Mouse (Mus musculus) urinary bladder, postnatal 14 days (tissue): ENCODE results near the gene Ctdspl.

Experiments used
- DNase-seq: peaks from one replicate; pipeline ENCODE4 v3.0.0; 2021; ENCODE audit warnings: low spot score

Gene Ctdspl

DNA sequence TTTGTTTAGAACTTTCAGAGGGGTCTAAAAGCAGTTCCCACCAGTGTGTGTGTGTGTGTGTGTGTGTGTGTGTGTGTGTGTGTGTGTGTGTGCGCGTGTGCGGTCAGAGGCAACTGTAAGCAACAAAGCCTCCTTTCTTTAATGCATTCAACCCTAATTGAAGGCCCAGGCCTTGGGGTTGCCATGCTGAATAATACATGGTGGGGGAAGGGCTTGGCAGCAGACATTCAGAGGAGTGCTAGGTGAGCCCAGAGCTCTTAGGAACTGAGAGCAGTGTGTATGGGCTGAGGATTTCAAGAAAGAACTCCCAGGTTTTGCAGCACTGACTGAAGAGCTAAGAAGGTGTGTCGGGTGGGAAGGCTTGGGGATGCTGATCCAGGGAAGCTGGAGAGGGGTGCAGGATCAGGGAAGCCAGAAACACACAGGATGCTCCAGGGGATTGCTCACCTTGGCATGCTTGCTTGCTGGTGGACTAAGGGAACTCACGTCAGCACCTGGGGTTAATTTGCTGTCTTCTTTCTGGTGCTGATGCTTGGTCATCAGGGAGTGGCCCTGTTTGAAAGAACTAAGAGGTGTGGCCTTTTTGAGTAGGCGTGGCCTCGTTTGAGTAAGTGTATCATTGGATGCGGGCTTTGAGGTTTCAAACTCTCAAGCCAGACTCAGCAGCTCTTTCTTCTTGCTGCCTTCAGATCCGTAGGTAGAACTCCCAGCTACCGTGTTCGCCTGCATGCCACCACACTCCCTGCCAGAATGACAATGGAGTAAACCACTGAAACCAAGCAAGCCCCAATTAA, 62.7 kb downstream of the Ctdspl start:
- DNase-seq = no peak

DNA sequence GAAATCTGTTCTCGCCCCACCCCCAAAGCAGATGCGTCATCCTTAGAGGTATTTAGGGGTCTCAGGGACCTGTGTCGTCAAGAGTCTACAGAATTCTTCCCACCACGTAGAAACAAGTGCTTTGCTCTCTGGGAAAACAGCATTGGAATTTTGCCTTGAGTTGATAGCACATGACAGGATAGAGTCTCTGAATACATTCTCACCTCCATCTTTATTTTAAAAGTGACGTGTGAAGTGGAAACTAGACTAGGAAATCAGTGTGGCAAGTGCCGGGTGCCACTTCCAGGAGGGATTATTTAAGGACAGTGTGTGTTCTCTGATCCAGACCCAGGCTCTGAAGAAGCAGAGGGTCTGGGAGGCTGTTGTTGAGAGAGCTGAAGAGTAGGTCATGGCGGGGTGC, 64.2 kb downstream of the Ctdspl start:
- DNase-seq = no peak

DNA sequence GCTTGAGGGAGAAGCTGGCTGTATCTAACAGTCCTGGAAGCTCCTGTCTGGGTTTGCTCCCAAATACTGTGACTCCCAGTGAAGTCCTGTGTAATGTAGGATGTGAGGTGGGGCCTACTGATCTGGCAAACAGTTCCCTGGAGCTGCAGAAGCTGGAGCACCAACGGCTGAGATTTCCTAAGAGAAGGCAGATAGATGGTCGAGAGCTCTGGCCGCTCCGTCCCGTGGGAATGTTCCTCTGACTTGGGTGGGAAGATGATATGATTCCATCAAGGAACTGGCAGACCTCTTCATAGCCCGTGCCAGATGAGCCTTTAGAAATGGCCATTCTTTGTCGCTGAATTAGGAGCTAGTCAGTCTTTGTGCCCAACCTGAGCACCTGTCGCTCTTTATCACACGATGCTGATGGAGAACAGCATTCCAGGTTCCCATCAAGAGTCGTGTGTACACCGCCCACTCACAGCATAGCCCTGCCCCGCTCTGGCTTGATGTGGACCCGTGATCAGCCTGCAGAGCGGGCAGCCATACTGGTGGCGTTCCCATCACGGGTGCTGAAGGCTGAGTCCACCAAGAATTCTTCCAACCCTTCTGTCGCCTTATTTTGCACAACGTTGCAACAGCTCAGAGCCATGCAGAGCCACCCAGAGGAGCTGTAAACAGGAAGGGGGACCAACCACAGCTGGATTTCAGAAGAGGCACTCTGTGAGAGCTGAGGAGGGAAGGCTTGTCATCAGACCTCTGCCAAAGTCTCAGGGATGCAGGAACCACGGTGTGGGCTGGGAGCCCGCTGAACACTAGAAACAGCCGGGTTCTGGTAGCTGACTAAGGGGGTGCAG, 65.7 kb downstream of the Ctdspl start:
- DNase-seq = no peak

DNA sequence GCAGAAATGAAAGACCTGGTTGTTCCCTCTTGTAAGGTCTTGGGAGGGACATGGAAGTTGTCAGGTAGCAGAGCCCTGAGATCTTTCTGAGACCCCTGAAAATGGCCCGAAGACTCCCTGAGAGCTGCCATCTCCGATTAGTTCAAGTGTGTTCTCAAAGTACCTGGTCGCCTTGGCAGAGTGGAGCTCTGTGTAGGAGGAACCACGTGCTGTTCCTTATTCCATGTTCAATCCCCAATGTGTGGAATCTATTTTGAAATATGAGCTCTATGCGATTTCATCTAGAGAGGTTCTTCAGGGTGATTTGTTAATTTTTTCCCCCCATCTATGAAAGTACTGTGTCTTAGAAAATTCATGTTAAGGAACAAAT, 66.3 kb downstream of the Ctdspl start:
- DNase-seq = no peak

DNA sequence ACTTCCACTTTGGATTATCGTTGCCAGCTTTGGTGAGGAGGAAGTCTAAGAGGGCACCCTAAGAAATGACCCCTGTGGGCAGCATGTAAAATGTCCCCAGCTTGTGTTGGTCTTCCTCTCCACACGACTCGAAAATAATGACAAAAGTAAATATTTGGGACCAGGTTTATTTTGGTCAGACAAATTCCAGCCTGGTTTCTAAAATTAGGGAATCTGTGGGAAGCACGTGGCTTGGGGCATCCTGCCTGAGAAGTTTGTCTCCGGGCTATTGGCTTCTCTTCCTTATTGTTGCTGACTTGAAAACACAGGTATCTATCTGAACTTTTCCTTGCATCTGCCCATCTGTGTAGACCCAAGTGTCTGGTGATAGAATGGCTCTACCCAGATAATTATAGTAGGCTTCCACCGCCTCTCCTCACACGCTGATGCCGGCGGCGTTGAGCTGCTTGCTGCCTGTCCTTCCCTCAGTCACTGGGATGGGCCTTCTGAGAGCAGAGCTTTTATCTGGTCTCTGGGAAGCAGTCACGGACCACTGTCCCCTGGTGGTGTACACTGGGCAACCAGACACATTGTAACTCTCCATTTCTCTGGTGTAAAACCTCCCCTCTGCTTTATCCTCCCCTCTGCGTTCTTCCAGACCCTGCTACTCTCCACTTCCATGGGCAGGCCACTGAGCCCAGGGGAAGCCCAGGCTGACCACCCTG, 68.4 kb downstream of the Ctdspl start:
- no peak for DNase-seq

DNA sequence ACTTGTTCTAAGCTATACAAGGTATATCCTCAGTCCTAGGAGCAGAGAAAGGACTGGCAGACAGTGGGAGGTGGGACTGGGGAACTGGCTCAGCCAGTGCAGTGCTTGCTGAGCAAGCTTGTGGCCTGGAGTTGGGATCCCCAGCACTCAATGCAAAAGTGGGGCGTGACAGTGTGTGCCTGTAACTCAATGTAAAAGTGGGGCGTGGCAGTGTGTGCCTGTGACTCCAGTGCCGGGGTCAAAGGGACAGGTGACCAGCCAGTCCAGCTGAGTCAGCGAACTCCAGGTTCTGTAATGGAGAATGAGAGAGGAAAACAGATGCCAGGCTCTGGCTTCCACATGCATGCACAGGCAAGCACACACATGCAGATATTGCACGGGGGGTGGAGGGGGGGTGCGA, 69.3 kb downstream of the Ctdspl start:
- DNase-seq = peak; percentile 65

DNA sequence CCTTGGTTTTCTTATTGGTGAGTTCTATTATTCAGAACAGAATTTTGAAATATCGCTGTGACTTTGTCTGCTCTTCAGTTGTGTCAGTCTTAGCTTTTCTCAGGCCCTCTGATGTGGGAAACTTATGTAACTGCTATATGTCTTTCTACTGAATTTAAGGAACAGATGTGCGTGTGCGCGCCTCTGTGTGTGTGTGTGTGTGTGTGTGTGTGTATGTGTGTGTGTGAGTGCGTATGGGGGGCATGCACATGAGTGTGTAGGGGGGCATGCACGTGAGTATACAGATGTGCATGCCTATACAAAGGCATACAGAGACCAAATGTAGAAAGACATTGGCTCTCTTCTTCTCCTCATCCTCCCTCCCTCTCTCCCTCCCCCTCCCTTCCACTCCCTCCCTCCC, 71.0 kb downstream of the Ctdspl start:
- no peak for DNase-seq

DNA sequence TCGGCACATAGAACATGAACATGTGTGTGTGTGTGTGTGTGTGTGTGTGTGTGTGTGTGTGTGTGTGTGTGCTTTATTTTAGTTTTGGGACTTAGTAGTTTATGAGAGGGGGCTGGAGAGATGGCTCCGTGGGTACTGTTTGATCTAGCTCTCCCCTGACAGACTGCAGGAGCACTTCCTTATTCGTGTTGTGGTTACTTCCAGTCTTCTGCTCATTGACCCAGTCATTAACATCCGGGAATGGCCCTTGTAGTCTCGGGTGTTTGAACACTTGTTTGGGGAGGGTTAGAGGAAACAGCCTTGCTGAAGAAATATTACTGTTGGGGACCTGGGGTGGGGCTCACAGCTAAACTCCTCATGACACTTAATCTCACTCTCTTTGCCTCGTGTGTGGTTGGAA, 73.9 kb downstream of the Ctdspl start:
- no peak for DNase-seq

DNA sequence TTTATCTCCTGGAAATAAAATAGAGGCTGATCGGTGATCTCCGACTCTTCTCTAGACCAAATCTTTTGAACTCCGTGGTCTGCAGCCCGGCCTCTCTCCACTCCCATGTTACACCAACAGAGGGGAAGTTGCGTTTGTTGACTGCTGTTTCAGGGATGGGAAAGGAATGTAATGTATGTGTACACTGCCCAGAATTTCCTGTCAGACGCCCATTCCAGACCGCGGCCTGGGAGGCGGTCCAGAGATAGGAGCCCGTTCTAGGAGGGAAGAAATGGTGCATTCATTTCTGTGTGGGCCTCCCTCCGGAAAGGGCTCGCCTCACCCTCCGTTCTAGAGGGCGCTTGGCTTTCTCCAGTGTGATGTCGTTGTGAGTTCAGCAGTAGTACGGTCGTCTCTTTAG, 76.0 kb downstream of the Ctdspl start:
- DNase-seq = peak; percentile 58

DNA sequence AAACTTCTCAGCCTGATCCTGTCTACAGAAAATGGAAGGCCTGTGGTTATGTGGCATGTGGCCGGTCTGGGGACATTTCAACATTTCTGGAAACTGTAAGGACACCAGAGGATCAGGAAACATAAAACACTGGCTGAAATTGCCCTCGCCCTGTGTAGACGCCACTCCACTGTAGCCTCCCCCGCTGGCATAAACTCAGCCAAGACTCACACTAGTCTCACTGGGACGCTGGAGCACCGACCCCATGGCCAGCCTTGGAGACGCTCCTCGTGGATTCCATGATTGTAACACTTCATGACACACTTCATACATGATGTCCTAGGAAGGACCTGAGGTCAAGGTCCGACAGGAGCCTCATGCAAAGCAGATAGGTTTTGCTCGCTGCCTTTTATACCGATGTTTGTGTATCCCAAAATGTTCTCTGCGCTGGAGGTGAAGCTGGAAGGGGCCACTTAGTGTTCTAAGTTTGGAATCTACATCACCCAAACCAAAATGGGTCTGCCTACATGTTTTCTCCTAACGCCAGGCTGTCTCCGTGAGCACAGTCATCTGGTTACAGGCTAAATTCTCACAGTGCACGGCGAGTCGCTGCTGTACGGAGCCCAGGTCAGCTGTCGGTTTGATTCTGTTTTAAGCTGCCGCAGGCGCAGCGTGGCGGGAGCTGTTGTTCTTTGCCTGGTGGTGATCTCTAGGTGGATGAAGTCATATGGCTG, 77.9 kb downstream of the Ctdspl start:
- DNase-seq = no peak

DNA sequence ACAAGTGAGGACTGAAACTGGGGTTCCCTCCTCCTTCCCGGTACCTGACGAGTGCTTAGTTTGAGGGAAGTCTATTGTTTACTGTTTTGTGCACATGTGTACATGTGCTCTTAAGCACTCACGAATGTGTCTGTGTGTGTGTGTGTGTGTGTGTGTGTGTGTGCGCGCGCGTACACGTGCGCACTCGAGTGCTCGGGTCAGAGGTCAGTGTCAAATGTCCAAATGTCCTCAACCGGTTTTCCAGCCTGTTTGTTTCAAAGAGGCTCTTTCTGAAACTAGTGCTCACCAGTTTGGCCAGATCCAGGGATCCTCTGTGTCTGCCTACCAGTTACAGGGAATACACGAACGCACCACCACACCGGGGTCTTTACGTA, 78.4 kb downstream of the Ctdspl start:
- DNase-seq = no peak

DNA sequence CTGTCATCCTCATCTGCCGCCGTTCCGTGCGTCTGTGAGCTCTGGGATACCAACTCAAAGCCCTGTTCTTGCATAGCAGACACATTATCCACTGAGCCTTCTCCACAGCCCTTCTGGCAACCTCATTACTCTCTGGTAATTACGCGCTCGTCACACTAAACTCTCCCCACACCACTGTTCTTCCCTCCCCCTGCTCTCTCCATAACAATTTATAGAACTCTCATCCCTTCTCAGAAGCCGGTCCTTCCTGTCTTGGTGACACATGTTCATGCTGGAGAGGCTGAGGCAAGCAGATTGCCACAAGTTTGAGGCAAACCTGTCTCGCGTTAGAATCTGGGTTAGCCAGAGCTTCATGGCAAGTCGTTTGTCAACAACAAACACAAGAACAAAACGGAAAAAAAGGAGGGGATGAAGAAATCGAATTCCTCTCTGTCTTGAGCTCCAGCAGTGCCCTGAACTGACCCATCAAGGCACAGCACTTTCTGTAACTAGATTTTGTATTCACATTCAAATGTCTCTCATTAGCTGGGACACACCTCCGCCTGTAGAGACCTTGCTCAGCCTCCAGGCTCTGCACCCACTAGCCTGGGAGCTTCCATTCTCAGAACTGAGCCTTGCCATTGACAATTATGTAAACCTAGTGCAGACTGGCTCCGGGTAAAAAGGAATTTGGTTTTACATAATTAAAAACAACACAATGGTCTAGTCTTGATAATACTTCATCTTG, 79.2 kb downstream of the Ctdspl start:
- DNase-seq = no peak

DNA sequence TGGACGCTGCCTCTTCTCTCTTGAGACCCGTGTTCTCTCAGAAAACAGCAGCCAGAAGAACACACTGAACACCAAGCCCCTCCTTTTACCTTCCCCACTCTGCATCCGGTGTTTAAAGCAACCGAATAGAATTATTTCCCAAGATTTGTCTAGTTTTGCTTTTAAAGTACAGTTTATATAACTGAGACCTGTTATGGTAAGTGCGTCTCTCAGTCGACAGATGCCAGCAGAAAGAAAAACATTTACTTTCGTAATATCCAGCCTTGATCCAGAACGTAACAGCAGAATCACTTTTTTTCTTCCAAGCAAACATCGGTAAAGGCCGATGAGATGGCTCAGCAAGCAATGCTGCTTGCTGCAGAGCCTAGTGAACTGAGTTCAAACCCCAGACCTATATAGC, 81.0 kb downstream of the Ctdspl start:
- DNase-seq = no peak

DNA sequence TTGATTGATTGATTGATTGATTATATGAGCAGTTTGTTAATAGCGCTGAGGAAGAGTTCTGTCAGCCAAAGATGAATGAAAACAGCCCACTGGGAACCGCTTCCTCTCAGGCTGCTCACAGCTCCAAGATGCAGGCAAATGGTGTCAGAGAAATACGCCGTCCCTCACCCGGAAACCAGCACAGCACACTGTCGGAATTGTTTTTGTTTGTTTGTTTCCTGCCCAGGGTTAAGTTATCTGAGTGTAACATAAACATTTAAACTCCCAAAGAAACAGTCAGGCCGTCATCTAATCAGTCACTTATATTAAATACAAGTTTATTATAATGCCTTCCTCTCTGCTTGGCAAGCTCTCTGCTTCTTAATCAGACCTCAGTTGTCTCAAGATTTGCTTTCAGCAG, 82.6 kb downstream of the Ctdspl start:
- DNase-seq = no peak

DNA sequence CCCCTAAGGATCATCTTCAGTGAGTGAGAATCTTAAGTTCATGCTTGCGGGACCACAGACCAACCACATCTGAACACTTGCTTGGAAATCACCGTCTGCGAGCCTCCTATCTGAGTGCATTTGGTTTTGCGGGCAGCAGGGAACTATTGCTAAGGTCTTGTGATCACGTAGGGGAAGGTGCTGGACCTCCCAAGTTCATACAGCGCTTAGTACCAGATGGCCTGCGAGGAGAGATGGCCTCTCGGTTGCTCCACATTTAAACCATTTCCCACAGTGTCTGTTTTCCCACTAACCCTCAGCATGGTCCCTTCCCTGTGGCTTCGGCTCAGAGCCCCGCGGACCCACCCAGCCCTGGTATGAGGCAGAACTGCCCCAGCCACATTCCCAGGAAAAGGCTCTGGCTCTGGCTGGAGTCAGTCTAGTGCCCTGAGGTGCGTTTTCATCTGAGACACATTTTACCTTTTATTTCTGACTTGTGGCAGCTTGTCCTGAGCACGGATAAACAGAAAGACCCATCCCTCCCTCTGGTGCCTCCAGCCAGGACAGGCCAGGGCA, 84.0 kb downstream of the Ctdspl start:
- peak; percentile 81 for DNase-seq

DNA sequence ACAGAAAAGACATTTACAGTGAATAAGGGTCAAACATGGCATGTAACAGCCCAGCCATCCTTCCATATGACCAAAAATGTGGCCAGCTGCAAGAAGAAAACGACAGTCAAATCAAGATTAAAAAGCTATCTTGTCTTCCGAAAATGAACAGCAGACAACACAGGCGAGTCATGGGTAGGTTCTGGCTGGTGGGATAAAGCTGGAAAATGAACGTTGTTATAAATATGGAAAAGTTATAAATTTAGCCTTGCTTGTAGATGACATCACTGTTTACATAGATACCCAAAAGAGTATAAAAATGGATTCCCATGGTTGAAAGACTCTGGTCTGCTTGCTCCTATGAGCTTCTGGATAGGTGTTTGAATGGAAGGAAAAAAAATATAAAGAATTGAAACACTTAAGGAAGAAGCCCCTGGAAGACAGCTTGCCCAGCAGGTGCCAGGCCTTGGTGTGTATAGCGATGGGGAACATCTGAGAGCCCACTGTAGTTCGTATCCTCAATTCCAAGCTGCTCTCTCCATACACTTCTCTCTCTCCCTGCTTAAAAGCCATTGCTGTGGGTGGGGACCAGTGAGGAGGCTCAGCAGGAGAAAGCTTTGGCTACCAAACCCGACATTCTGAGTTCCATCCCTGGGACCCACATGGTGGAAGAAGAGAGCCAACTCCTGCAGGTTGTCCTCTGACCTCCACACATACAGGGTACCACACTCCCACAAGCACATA, 90.7 kb downstream of the Ctdspl start:
- no peak for DNase-seq

DNA sequence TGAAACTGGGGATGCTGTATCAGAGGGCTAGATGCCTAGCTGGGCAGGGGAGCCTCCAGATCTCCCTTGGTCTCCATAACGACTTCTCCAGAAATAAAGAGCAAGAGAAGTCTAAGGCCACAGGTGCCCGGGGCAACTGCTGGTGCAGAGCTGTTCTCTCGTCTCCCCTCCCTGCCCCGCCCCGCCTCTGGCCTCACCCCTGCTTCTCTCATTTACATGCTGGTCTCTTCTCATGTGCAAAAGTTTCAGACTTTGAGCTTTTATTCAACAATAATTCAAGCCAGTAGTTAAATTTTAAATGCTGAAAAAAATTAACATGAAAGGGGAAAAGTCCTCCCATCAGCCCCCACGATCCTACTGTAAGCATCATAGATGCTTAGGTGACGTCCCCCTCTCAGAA, 95.5 kb downstream of the Ctdspl start:
- no peak for DNase-seq

DNA sequence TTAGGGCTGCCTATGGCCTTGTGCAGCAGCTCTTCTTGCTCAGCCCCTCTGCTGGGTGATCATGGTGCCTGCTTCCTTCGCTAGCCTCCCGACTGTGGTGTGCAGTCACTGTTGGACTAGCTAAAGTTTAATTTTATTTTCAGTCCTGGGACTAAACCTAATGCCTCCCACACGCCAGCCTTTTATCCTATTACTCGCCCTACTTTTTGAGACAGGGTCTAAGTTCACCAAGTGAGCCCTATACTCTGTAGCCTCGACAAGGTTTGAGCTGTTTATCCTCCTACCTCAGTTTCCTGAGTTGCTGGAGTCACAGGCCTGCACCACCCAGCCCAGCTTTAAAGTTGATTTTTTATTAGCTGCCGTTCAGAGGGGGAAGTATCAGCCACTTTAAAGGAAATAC, 99.0 kb downstream of the Ctdspl start:
- no peak for DNase-seq

DNA sequence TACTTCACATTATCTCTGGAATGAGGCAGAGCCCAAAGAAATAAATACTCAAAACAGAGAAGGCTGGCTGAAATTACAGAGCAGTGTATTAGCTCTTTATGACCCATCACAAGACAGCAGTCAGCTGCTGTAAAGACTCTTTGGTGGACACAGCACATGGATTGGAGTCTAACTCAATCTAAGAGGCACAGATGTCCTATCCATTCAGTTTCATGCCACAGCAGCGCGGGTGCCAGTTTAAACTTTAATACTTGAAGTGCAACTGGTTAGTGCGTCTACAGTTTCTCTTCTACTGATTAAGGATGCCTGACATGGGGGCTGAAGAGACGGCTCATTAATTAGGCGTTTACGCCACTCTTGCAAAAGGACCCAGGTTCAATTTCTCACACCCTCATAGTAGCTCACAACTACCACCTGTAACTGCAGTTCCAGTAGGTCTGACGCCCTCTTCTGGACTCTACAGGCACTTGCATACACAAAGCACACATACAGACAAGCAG, 99.6 kb downstream of the Ctdspl start:
- no peak for DNase-seq

DNA sequence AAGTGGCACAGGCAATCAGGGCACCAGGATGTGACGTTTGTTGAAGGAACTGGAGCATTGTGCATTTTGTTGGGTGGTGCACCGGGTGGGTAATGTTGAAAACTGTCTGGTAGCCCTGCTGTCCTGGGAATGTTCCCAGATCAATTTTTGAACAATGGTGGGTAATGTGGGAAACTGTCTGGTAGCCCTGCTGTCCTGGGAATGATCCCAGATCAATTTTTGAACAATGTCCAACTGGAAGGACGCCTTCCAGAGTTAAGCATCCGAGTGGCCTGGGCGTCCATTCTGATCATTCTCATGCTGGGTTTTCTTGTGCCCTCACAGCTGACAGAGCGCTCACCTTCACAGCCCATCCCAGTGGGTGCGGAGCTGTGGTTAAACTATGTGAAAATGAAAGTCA, 101.1 kb downstream of the Ctdspl start:
- no peak for DNase-seq
